Mouse (Mus musculus) liver, adult 2 months (tissue): ENCODE measurements around the gene Kera.

Source experiments
- CTCF ChIP-seq: fragments of 200-500 bp; IDR thresholded peaks from 2 replicates; pipeline ENCODE4 v1.5.1; 2011; ENCODE audit warnings: low read depth, low read length, control low read depth
- POLR2A ChIP-seq: fragments of 200-500 bp; IDR thresholded peaks from 2 replicates; pipeline ENCODE4 v1.6.1; 2011; ENCODE audit warnings: low read length, control low read depth; ENCODE audit not compliant: insufficient read depth; ENCODE audit errors: extremely low read depth

DNA sequence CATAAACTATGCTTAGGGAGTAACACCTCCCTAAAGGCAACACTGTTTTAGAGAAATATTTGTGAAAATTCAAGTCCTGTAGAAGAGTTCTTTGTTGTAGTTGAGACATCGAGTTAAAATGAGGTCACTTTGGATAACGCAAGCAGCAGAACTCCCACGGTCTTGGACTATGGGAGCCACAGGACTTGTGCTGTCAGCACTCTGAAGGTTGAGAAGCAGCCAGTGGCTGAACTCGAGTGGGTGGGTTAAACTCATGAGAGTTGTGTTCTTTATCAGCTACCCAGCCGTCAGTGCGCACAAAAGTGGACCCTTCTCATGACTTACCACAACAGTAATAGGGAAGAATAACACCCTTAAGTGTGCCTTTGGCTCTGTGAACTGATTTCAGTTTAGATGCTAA is 17.1 kb upstream of the Kera start:
- TF ChIP-seq POLR2A, result no peak
- TF ChIP-seq CTCF, result no peak
